Mouse (Mus musculus) gastrocnemius, postnatal 10 days (tissue): ENCODE results near the gene Sec23ip. TPM values are rescaled to one million over a fixed set of nuclear protein-coding genes. Genes with fewer than 3 reads are reported as not detected.
A peak's percentile ranks its signal among the peaks of the same experiment; 100 is the strongest.

Experiments
- DNase-seq: peaks from one replicate; pipeline ENCODE4 v3.0.0; 2021; ENCODE audit warnings: mixed read lengths
- microRNA-seq, 2 experiments: library from miRNA; unstranded; fragments of <30 nt; microRNA quantifications; one replicate each; pipeline ENCODE4 v1.2.0; 2021
- total RNA-seq, 2 experiments: library from RNA; stranded (reverse); gene quantifications; 2 replicates each; pipeline ENCODE4 v1.2.3; 2021

Sec23ip gene
- total RNA-seq, 2 experiments from 2014 or later: 22.3 to 26.9 TPM

- peak; percentile 40 for DNase-seq
Measured at GRCm38 (mm10) chr7:128779305-128779704, 34.6 kb downstream of the Sec23ip start.

GRCm38 (mm10) chr7:128781846-128782245 is 37.1 kb downstream of the Sec23ip start:
- DNase-seq: no peak

DNA sequence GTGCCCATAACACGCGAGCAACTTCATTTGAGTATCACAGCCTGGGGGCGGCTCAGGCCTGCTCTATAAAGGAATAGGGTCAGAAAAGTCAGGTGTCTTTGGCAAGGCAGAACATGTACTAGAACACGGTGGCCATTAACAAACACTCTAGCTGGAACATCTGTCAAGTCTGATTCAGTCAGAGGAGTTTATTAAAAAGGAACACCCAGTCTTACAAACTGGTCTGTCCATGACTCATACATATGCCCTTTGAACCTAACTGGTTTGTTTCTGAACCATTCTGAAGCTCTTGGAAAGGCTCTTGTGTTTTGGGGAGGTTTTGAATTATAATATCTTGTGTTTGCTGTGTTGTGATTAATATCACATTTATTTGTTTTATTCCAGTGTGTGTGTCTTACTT is 45.3 kb downstream of the Sec23ip start:
- DNase-seq: no peak

DNA sequence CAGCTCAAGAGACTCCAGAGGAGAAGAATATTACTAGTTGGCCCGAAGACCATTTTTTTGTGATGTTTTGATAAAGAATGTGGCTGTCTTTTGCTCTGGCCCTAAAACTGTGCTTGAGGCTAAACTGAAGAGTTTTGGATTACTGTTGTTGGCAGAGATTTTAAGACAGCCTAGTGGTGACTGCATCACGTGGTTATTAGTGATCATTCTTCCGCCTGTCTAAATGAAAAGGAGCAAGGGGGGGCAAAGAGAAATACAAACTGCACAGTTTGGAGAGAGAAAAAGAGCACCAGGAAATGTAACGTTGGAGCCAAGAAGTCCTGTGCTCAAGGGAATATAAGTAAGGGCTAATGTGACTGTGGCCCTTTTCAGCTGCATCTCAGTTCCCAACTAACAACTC is 48.7 kb downstream of the Sec23ip start:
- no peak for DNase-seq

DNA sequence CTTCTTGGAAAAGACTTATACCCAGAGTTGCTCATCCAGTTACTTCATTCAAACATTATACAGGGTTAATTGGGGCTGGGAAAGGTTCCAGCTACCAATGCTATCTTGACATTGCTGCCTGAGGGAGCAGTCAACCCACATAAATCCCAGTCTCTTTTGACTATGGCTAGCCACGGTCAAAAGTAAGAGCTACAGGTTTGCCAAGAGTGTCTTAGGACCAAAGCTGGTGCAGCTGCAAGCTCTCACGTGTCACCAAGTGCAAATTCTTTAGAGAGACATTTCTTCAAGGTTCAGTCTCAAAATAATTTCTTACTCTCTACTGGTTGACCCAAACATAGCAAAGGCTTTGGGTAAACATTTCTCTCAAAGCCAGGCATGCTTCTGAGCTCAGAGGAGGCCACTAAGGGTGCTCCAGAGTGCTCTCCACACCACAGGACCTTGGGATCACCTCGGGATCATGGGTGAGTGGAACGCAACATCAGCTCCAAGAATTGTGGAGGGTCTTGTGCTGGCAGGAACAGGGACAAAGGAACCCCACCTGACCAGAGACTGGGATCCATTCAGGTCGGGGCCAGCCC is 80.3 kb downstream of the Sec23ip start:
- no peak for DNase-seq

DNA sequence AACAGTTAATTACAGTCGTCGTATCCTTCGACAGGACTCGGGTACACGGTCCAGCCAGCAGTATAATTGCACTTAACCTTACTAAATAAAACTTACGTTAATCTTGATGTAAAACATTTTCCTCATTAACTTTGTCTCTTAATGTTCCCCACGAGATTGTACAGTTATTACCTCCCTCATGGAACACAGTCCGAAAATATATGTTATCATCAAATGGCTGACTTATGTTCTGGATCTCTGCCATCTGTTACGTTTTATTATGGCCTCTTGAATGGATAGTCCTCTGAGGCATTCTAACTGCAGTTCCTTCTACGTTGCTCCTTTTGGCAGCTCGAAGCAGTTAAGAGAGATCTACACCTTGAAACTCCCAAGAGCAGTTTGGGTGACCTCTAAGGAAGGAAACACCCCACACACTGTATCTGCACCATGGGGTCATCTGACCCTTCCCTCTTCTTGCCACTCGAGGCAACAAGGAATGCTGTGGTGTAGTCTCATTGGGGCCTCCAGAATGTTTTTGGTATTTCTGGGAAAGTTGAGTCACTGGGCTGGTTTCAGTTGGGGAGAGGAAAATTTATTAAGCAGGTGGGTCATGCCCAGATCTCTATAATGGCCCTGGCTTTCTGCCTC is 87.8 kb downstream of the Sec23ip start:
- no peak for DNase-seq

- DNase-seq: no peak
Measured at GRCm38 (mm10) chr7:128833196-128833595, 88.5 kb downstream of the Sec23ip start.

Small RNAs within 50 kb of the gene (microRNA-seq; reads per million reads assigned to microRNA genes)
- 0 reads per million in 2 experiments for gene Gm25778

Other genes starting within 250 kb of the Sec23ip start
- gene Bag3, start 221.3 kb upstream of the Sec23ip start, total RNA-seq: 10 to 100 TPM; 85.7 to 94.3 TPM
- 1 to 10 TPM; 5.0 to 7.2 TPM for gene Inpp5f, start 133.6 kb upstream of the Sec23ip start, total RNA-seq
- 10 to 100 TPM; 21.5 to 27.3 TPM for gene Mcmbp, start 4.4 kb upstream of the Sec23ip start, total RNA-seq